Mouse (Mus musculus): ENCODE data around the gene Sel1l3.

DNA sequence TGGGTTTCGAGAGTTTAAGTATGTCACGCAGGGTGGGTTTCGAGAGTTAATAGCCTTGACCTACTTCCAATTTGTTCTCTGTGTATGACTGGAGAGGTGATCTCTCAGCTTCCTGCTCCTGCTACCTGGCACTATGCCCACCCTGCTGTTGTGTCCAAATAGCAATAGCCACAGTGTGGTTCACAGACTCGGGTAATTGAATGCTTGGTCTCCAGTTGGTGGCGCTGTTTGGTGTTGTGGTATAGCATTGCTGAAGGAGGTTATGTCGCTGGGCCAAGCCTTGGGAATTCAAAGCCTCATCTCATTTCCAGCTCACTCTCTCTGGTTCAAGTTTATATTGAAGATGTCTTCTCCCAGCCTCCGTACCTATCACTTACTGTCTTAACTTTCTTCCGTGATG lies 108.0 kb downstream of the Sel1l3 start:
- TF ChIP-seq POLR2A (IDR thresholded peaks at IDR 0.05; ENCODE audit: low read depth, low read length) (no peak), CTCF (conservative IDR thresholded peaks at IDR 0.05; ENCODE audit: insufficient read depth, insufficient read length, low read depth, low read length) (peak; percentile 40)

Data from kidney, adult 2 months (tissue).